Mouse (Mus musculus) bone marrow, adult 2 months (tissue): ENCODE results near the gene Gm11037. TPM values are rescaled to one million over a fixed set of nuclear protein-coding genes. Genes with fewer than 3 reads are reported as not detected.
A peak's percentile ranks its signal among the peaks of the same experiment; 100 is the strongest.

ENCODE experiments used
- H3K27ac ChIP-seq: fragments of 200-500 bp; 2 replicates; pipeline ENCODE4 v1.5.1; 2012; ENCODE audit warnings: low read depth, mild to moderate bottlenecking, control low read depth, inconsistent platforms, low read length; ENCODE audit not compliant: control insufficient read depth, poor library complexity, insufficient read depth
- H3K4me1 ChIP-seq: fragments of 200-500 bp; 2 replicates; pipeline ENCODE4 v1.6.1; 2011; ENCODE audit warnings: low read length; ENCODE audit not compliant: control insufficient read depth, insufficient read depth
- H3K4me3 ChIP-seq: fragments of 200-500 bp; replicated peaks from 2 replicates; pipeline ENCODE3; 2011; ENCODE audit warnings: mild to moderate bottlenecking, low read depth, low read length, control low read depth; ENCODE audit not compliant: control insufficient read depth
- CTCF ChIP-seq: fragments of 200-500 bp; IDR thresholded peaks from 2 replicates; pipeline ENCODE4 v1.5.1; 2011; ENCODE audit warnings: low read length, control low read depth; ENCODE audit not compliant: control insufficient read depth, insufficient read depth
- POLR2A ChIP-seq: fragments of 200-500 bp; IDR thresholded peaks from 2 replicates; pipeline ENCODE4 v1.6.1; 2011; ENCODE audit warnings: low read depth, mild to moderate bottlenecking, control low read depth, low read length, borderline replicate concordance; ENCODE audit not compliant: control insufficient read depth
- WGBS: fragments of 180-500 bp; shearing (Covaris S2); methylation state at CpG from one replicate; pipeline ENCODE4 v1.1.7; 2018; 5-methylcytosine and 5-hydroxymethylcytosine counted together
- polyA plus RNA-seq: library from polyadenylated mRNA; stranded (reverse); fragments of >200 nt; gene quantifications from 2 replicates; pipeline ENCODE4 v1.2.4, GENCODE M21; 2011; ENCODE audit warnings: low replicate concordance; ENCODE audit not compliant: missing spikeins, insufficient read depth, insufficient read length

The Gm11037 gene
- polyA plus RNA-seq, 1 experiment = not detected

DNA sequence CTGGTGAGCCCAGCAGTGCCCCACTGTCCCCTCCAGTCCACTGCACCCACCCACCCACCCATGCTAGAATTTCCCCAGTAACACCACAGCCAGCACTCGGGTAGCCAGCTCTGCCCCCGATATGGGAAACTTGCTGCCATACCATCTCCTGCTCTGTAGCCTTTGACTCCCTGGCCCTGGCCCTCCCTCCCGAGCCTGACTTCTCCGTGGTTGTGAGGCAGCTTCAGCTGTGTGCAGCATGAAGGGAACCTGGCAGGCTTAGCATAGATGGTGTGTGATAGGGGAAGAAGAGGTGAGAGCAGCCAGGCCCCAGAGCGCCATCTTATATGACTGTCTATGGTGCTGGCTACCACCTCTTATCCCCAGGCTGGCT lies 7.2 kb downstream of the Gm11037 start:
- WGBS = 81% methylated on average over 5 of the region's 5 CpGs
- Histone ChIP-seq H3K4me3 (no peak overlapping the region), H3K27ac (no peak overlapping the region), H3K4me1 (peaks cover 2% of the 10 kb centered on the region; the same call in 1 of the 2 replicates)
- TF ChIP-seq CTCF = no peak
- TF ChIP-seq POLR2A = no peak

DNA sequence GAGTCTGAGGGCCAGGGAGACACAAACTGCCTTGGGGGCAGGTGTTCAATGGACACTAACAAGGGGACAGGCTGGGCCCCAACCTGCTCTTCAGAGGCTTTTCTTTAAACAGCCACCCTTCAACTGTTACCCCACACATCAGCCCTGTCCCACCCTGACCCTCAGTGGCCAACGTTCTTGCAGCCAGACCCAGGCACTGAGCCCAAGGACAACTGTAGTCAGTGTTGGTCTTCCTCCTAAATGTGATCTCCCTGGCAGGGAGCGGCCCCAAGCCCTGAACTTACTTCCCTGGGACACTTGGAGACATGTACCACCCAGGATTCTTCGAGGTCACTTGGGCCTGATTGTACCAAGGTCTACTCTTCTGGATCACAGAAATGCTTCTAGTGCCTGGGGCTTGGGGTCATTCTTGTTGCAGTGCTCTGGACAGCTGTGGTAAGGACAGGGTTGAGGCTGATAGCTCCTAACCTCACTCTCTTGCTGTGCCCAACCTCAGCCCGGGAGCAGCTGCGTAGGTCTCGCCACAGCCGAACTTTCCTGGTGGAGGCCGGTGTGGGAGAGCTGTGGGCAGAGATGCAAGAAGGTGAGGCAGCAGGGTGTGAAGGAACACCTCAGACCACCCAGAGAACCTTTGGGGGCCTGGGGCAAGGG lies 8.2 kb downstream of the Gm11037 start:
- peaks cover 2% of the 10 kb centered on the region; the same call in 1 of the 2 replicates for H3K4me1 ChIP-seq
- no peak for TF ChIP-seq CTCF
- no peak for TF ChIP-seq POLR2A
- H3K4me3 ChIP-seq = no peak overlapping the region
- H3K27ac ChIP-seq = no peak overlapping the region
- WGBS = 92% methylated on average over 8 of the region's 8 CpGs

DNA sequence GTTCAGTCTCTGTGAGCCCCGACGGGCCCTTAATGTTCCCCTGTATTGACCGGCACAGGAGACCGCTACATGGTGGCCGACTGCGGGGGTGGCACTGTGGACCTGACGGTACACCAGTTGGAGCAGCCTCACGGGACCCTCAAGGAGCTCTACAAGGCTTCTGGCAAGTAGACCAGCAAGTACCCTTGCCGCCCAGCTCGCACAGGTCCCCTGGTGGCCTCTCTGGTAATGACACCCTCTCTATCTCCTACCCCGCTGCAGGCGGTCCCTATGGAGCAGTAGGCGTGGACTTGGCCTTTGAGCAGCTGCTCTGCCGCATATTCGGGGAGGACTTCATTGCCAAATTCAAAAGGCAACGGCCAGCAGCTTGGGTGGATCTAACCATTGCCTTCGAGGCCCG lies 9.3 kb downstream of the Gm11037 start:
- Histone ChIP-seq H3K4me1 (no peaks in the 10 kb centered on the region; the same call in 1 of the 2 replicates), H3K4me3 (no peak overlapping the region), H3K27ac (no peak overlapping the region)
- 53% methylated on average over 18 of the region's 18 CpGs for WGBS
- TF ChIP-seq CTCF = peak; percentile 76
- no peak for TF ChIP-seq POLR2A

DNA sequence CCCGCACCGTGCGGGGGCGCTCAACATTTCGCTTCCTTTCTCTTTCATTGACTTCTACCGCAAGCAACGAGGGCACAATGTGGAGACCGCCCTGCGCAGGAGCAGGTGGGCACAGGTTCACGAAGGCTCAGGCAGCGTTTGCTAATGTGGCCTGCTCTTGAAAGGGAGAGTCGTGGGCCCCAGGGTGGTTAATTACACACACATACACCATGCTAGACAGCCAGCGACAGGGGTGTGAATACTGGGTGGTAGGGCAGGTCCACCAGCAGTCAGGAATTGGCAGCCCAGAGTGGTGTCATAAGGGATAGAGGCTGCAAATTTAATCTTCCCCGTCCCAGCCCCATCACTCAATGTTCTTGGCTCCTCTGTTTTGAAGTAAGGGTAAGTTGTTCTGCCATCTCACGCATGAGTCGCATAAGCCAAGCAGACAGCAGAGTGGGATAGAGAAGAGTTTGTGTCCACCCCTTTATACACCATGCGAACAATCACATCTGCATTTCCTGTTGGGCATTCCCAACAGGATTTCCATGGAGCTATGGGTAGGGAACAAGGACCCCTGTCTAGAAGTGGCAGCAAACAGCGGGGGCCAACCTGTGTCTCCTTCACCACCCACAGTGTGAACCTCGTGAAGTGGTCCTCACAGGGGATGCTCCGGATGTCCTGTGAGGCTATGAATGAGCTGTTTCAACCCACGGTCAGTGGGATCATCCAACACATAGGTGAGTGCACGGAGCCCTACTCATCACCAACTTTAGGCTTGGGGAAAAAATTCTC lies 9.9 kb downstream of the Gm11037 start:
- Histone ChIP-seq H3K4me3 (no peak overlapping the region), H3K27ac (no peak overlapping the region), H3K4me1 (no peaks in the 10 kb centered on the region; the same call in 1 of the 2 replicates)
- TF ChIP-seq CTCF = no peak
- TF ChIP-seq POLR2A = no peak
- 90% methylated on average over 22 of the region's 22 CpGs for WGBS

DNA sequence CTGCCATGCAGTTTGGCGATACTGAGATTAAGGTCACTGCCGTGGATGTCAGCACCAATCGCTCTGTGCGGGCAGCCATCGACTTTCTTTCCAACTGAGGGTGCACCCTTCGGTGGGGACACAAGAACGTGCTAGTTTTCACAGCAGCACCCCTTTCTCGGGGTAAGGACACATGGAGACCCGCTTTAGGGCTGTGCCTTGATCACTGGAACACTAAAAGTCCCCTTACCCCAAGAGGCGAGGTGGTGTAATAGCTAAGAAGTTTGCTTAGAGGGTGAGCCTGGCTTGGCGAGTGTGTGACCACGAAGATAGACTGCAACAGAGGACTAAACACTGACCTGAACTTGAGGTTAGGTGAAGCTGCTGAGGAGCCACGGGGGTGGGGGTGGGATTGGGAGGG lies 11.8 kb downstream of the Gm11037 start:
- H3K4me3 ChIP-seq = no peak overlapping the region
- 84% methylated on average over 13 of the region's 13 CpGs for WGBS
- H3K27ac ChIP-seq = no peak overlapping the region
- no peak for TF ChIP-seq POLR2A
- TF ChIP-seq CTCF = no peak
- no peaks in the 10 kb centered on the region; the same call in 1 of the 2 replicates for H3K4me1 ChIP-seq

DNA sequence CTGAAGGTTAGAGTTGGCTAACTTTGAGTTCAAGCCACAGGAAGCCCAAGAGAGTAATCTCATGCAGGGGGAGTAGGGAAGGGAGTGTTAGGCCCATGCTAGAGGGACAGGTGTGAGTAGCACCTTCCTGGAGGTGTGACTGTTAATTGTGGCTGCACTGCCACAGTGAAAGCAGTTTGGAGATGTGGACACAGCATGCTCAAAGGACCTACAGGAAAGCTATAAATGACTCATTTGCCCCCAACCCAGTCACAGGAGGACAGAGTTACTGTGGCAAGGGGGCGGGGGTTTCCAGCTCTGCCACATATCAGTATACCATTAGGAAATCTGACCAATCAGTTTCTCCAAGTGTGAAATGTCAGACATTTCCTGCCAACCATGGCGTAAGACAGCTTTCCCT lies 12.2 kb downstream of the Gm11037 start:
- TF ChIP-seq CTCF = no peak
- TF ChIP-seq POLR2A = no peak
- no peaks in the 10 kb centered on the region; the same call in 1 of the 2 replicates for H3K4me1 ChIP-seq
- WGBS = 62% methylated on average over 2 of the region's 2 CpGs
- H3K27ac ChIP-seq = no peak overlapping the region
- no peak overlapping the region for H3K4me3 ChIP-seq

DNA sequence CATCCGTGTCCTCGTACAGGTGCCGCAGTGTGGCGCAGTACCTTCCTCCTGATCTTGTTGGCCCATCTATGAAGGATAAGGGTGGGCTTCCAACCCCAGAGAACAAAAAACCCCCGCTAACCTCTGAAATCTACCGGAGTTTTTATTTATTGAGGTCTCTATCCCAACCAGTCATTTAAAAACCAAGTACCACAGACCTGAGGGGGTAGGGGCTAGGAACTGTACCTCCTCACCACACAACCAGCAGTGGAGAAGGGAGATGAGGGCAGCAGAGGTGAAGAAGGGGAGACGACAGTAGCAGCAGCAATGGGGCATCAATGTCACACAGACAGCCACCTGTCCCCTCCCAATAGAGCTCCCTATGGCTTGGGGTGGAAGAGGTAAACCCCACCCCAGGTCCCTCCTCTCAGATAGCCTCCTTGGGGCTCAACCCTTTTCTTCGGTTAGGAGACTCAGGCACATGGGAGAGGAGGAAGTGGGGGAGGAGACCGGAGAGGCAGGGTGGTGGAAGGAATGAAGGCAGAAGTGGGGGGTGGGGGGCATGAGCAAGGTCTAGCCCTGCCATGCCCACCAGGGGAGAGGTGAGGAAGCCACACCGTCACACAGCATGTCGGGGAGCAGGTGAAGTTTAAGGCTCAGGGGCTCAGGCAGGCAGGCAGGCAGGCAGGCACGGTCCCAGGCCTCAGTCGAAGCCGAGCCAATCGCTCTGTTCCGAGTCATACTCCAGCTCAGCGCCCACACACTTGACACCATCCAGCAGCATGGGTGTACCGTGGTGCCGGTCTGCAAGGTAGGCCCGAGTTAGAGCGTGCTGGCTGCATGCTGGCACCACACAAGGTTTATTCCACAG lies 13.1 kb downstream of the Gm11037 start:
- H3K27ac ChIP-seq = no peak overlapping the region

DNA sequence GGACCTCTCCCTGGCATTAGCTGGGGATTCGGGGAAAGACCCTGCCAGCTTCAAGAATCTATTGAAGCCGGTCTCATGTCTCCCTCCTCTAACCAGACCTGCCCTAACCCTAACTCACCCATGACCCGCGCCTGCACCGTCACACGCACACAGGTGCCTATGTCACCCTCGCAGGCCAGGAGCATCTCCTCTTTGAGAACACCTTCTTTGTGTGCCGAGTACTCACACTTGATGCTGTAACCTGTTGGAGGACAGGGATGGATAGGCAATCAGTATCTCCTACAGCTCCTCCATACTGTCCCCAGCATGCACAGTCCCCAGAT lies 13.7 kb downstream of the Gm11037 start:
- WGBS = 92% methylated on average over 8 of the region's 8 CpGs
- TF ChIP-seq POLR2A = no peak
- no peak for TF ChIP-seq CTCF
- H3K27ac ChIP-seq = no peak overlapping the region

More for the DNA sequence above, 13.1 kb downstream of the Gm11037 start:
- TF ChIP-seq CTCF (no peak), POLR2A (no peak)
- 77% methylated on average over 21 of the region's 21 CpGs for WGBS
- no peaks in the 10 kb centered on the region; the same call in 1 of the 2 replicates for H3K4me1 ChIP-seq
- no peak overlapping the region for H3K4me3 ChIP-seq

More for the DNA sequence above, 13.7 kb downstream of the Gm11037 start:
- Histone ChIP-seq H3K4me3 (no peak overlapping the region), H3K4me1 (no peaks in the 10 kb centered on the region; the same call in 1 of the 2 replicates)
